Comparison of ENCODE assay signal across 8 mouse cellular contexts in the genomic region with DNA sequence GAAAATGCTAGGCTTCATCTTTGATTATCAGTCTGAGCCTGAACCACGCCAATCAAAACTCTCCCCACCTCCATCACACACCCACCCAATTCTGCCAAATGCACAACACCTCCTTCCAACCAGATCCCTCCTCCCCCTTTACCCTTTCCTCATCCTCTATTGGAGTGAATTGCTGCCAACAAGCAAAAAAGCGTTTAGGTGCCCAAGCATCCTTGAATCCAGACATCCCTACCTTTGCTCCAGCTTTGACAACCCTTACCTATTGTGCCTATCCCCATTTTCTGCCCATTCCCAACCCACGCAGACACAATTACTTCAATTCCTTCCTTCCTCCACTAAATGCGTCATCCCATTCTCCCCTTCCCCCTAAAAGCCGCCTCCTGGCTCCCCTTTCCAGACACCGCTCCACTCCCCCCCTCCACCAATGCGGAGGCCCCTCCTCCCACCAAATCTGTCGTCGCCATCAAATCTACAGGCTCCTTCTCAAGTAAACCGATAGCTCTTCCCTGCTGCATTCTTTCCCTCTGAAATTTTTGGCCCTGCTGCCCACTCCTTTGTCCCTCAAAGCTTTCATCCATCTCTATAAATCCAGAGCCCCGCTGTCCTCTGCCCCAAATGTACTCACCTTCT. TPM values are rescaled to one million over a fixed set of nuclear protein-coding genes. Genes with fewer than 3 reads are reported as not detected.
DNase-seq lines count a peak whose midpoint lies in the region; ATAC-seq and TF ChIP-seq lines count a peak whose summit lies in the region.

No protein-coding gene starts in this region.

- TF ChIP-seq POLR2A in bone marrow, adult 2 months (IDR thresholded peaks at IDR 0.05; ENCODE audit: borderline replicate concordance, control insufficient read depth, low read depth, low read length), result no peak

- 8% methylated on average over 11 of the region's 11 CpGs for WGBS in bone marrow, adult 2 months
- WGBS in forebrain, postnatal 0 days, result 3% methylated on average over 11 of the region's 11 CpGs
- WGBS in lung, embryonic 15.5 days, result 3% methylated on average over 11 of the region's 11 CpGs

- intact Hi-C loops in gastrocnemius, postnatal 36 days (cut with DNase I), result no loop called here

- DNase-seq in kidney, adult 9 months, result peak; percentile 36
- no peak for DNase-seq in kidney, adult 11 months
- peak; percentile 84 for DNase-seq in forebrain, postnatal 0 days
- peak; percentile 49 for DNase-seq in kidney, postnatal 14 days
- peak; percentile 57 for DNase-seq in right cerebral cortex, postnatal 4 days
- no peak for DNase-seq in gastrocnemius, postnatal 36 days

- TF ChIP-seq CTCF in bone marrow, adult 2 months (IDR thresholded peaks at IDR 0.05; ENCODE audit: control insufficient read depth, insufficient read depth, low read length), result no peak
- TF ChIP-seq CTCF in forebrain, postnatal 0 days (IDR thresholded peaks at IDR 0.05; ENCODE audit: low read depth), result no peak

- no peaks in the 10 kb centered on the region for H3K9me3 ChIP-seq in forebrain, postnatal 0 days (ENCODE audit: low read length)
- H3K9me3 ChIP-seq in lung, embryonic 15.5 days, result no peaks in the 10 kb centered on the region

- no peaks in the 10 kb centered on the region for H3K27me3 ChIP-seq in forebrain, postnatal 0 days (ENCODE audit: insufficient read depth, low read length)
- H3K27me3 ChIP-seq in lung, embryonic 15.5 days, result no peaks in the 10 kb centered on the region

- H3K9ac ChIP-seq in forebrain, postnatal 0 days, result peak overlapping the region; percentile 95
- H3K9ac ChIP-seq in lung, embryonic 15.5 days, result peak overlapping the region; percentile 90

- peak overlapping the region; percentile 100 for H3K4me3 ChIP-seq in bone marrow, adult 2 months (replicated peaks; ENCODE audit: control insufficient read depth, low read depth, low read length)
- peak overlapping the region; percentile 92 for H3K4me3 ChIP-seq in forebrain, postnatal 0 days (ENCODE audit: low read depth, low read length)
- peak overlapping the region; percentile 95 for H3K4me3 ChIP-seq in lung, embryonic 15.5 days

- H3K4me1 ChIP-seq in bone marrow, adult 2 months (ENCODE audit: control insufficient read depth, insufficient read depth, low read length), result peaks cover 3% of the 10 kb centered on the region
- peaks cover 10% of the 10 kb centered on the region for H3K4me1 ChIP-seq in forebrain, postnatal 0 days (ENCODE audit: insufficient read depth)
- peaks cover 46% of the 10 kb centered on the region for H3K4me1 ChIP-seq in lung, embryonic 15.5 days

- no peak overlapping the region for H3K27ac ChIP-seq in bone marrow, adult 2 months (ENCODE audit: control insufficient read depth, insufficient read depth, low read depth, low read length, poor library complexity)
- H3K27ac ChIP-seq in forebrain, postnatal 0 days (ENCODE audit: low read depth, low read length), result peak overlapping the region; percentile 93
- peak overlapping the region; percentile 97 for H3K27ac ChIP-seq in lung, embryonic 15.5 days

- H3K36me3 ChIP-seq in forebrain, postnatal 0 days (ENCODE audit: insufficient read depth), result peaks cover 10% of the 10 kb centered on the region; the same call in 1 of the 2 replicates
- peaks cover 19% of the 10 kb centered on the region for H3K36me3 ChIP-seq in lung, embryonic 15.5 days

- peak; percentile 68 for ATAC-seq in forebrain, postnatal 0 days
- no peak for ATAC-seq in lung, embryonic 15.5 days (ENCODE audit: borderline replicate concordance, extremely low read depth, low FRiP score, low TSS enrichment)

- H3K4me2 ChIP-seq in forebrain, postnatal 0 days (ENCODE audit: low read depth), result peak overlapping the region; percentile 60
- H3K4me2 ChIP-seq in lung, embryonic 15.5 days, result peak overlapping the region; percentile 76

RNA-seq across cellular contexts. Expression of gene Mtch1, which starts 1.1 kb away (rescaled TPM):
- polyA plus RNA-seq in bone marrow, adult 2 months (2011; ENCODE audit: insufficient read depth, insufficient read length, low replicate concordance, missing spikeins), result 111 and 170 TPM in 2 replicates
- 556 and 595 TPM in 2 replicates for total RNA-seq in forebrain, postnatal 0 days (2014; rRNA removed)
- polyA plus RNA-seq in forebrain, postnatal 0 days (2015; fragmentation: Nextera tagmentation; extraction: Ambion mirVana), result 459 and 504 TPM in 2 replicates
- polyA plus RNA-seq in lung, embryonic 15.5 days (2015; fragmentation: Nextera tagmentation; extraction: Ambion mirVana), result 341 and 343 TPM in 2 replicates
- 10 to 100 TPM; 85.9 to 95.0 TPM for total RNA-seq in gastrocnemius, postnatal 36 days (2021)

RNA-seq across cellular contexts. Expression of gene Fgd2, which starts 14.1 kb away (rescaled TPM):
- 25.2 and 41.8 TPM in 2 replicates for polyA plus RNA-seq in bone marrow, adult 2 months (2011; ENCODE audit: insufficient read depth, insufficient read length, low replicate concordance, missing spikeins)
- 15.9 and 17.3 TPM in 2 replicates for total RNA-seq in forebrain, postnatal 0 days (2014; rRNA removed)
- 9.2 and 14.1 TPM in 2 replicates for polyA plus RNA-seq in forebrain, postnatal 0 days (2015; fragmentation: Nextera tagmentation; extraction: Ambion mirVana)
- 19.1 and 21.7 TPM in 2 replicates for polyA plus RNA-seq in lung, embryonic 15.5 days (2015; fragmentation: Nextera tagmentation; extraction: Ambion mirVana)
- 1 to 10 TPM in 1 of 2 experiments, under 1 TPM in 1; 0.79 to 1.2 TPM for total RNA-seq in gastrocnemius, postnatal 36 days (2021)

RNA-seq across cellular contexts. Expression of gene Pi16, which starts 29.1 kb away (rescaled TPM):
- polyA plus RNA-seq in bone marrow, adult 2 months (2011; ENCODE audit: insufficient read depth, insufficient read length, low replicate concordance, missing spikeins), result 71.5 and 171 TPM in 2 replicates
- 3.5 and 5.7 TPM in 2 replicates for total RNA-seq in forebrain, postnatal 0 days (2014; rRNA removed)
- polyA plus RNA-seq in forebrain, postnatal 0 days (2015; fragmentation: Nextera tagmentation; extraction: Ambion mirVana), result 1.7 and 2.0 TPM in 2 replicates
- 1.9 and 2.4 TPM in 2 replicates for polyA plus RNA-seq in lung, embryonic 15.5 days (2015; fragmentation: Nextera tagmentation; extraction: Ambion mirVana)
- 10 to 100 TPM; 16.1 to 29.8 TPM for total RNA-seq in gastrocnemius, postnatal 36 days (2021)

Comparison
In these comparisons a context has a peak if more than half of its experiments do, and no peak if none do; other contexts are left out.
1. DNase-seq: peak in kidney, adult 9 months (single experiment), forebrain, postnatal 0 days (single experiment), kidney, postnatal 14 days (single experiment) and right cerebral cortex, postnatal 4 days (single experiment); none in kidney, adult 11 months (single experiment) and gastrocnemius, postnatal 36 days (0 of 2).
2. RNA of gene Pi16, which starts 29.1 kb away (polyA plus RNA-seq): 71.5 to 171 TPM in bone marrow, adult 2 months; 1.9 to 2.4 TPM in lung, embryonic 15.5 days and 1.7 to 2.0 TPM in forebrain, postnatal 0 days; every median in the first group is over 10 times any median in the second.
3. Peak in every context shown above with its lines, with median percentiles within 50 percentile points of each other: H3K4me3 ChIP-seq.